Comparison of ENCODE assay signal across 8 mouse cellular contexts in genomic region chr11:104288835-104289198, GRCm38 (mm10). TPM values are rescaled to one million over a fixed set of nuclear protein-coding genes. Genes with fewer than 3 reads are reported as not detected.
DNase-seq lines count a peak whose midpoint lies in the region; ATAC-seq and TF ChIP-seq lines count a peak whose summit lies in the region.
"Had no signal": no experiment of that assay in that cellular context is flagged by ENCODE, and none has a peak within 500 bp of the region (broad histone marks: within the 10 kb centered on the region; RNA-seq: fewer than 3 reads in every experiment).

No protein-coding gene starts in this region.

- no peaks in the 10 kb centered on the region for H3K9me3 ChIP-seq in intestine, embryonic 14.5 days (ENCODE audit: control insufficient read depth, low read length)

- POLR2A ChIA-PET in Patski (lab: Charles Lee): interaction anchor here (0.7 kb wide), 1 partner anchor 201 kb away, joined by 4 read pairs; no protein-coding TSS in a partner anchor

- H3K9ac ChIP-seq in intestine, embryonic 14.5 days (ENCODE audit: low read length): no peak overlapping the region

- no peak overlapping the region for H3K4me3 ChIP-seq in intestine, embryonic 14.5 days (ENCODE audit: low read depth, low read length)
- H3K4me3 ChIP-seq: liver, embryonic 13.5 days had no signal

- H3K4me2 ChIP-seq in intestine, embryonic 14.5 days (ENCODE audit: low read length): no peak overlapping the region

- H3K27ac ChIP-seq in intestine, embryonic 14.5 days (ENCODE audit: low read depth): peak overlapping the region; percentile 70; the same call in 1 of the 2 replicates

- ATAC-seq in Patski: peak; percentile 32
- ATAC-seq in intestine, embryonic 14.5 days (replicated peaks; ENCODE audit: low FRiP score, low TSS enrichment, low read depth): no peak; the same call in 1 of the 2 replicates

- DNase-seq in Patski (ENCODE audit: low read depth, low spot score): no peak
- peak; percentile 97 for DNase-seq in cerebellum, adult 9-10 months
- DNase-seq in intestine, embryonic 14.5 days (ENCODE audit: low spot score): no peak
- peak; percentile 76 for DNase-seq in left cerebral cortex, postnatal 4 days
- no peak for DNase-seq in adrenal gland, postnatal 14 days
- DNase-seq in heart, adult 8-10 months (ENCODE audit: low spot score): no peak
- DNase-seq in adrenal gland, adult 8-10 months: no peak

- CTCF ChIA-PET in Patski (lab: Charles Lee): interaction anchor here (1.0 to 2.2 kb wide), 13 partner anchors 10 to 76 kb away, joined by 3 to 10 read pairs (median 4); partner anchors contain the start of gene Mapt

- TF ChIP-seq CTCF in Patski (IDR thresholded peaks at IDR 0.05): no peak

- in situ Hi-C loops in Patski (cut with MboI; ENCODE audit: low pct_unique_long_range_greater_than_20kb): no loop called here

- H3K36me3 ChIP-seq in intestine, embryonic 14.5 days (ENCODE audit: control insufficient read depth, insufficient read depth, low read length): no peaks in the 10 kb centered on the region
- H3K36me3 ChIP-seq: liver, embryonic 13.5 days had no signal

- WGBS in intestine, embryonic 14.5 days: 47% methylated on average over 6 of the region's 6 CpGs

- 0 out of 2 replicates have a peak, but pooled peaks cover 5% of the 10 kb centered on the region for H3K4me1 ChIP-seq in intestine, embryonic 14.5 days (replicated peaks; ENCODE audit: control insufficient read depth, insufficient read depth, low read length)

- no peaks in the 10 kb centered on the region for H3K27me3 ChIP-seq in Patski
- H3K27me3 ChIP-seq in intestine, embryonic 14.5 days (replicated peaks; ENCODE audit: control insufficient read depth, insufficient read depth, low read length): no peaks in the 10 kb centered on the region
- H3K27me3 ChIP-seq: liver, embryonic 13.5 days had no signal

- intact Hi-C loops in left cerebral cortex, postnatal 4 days (cut with DNase I): no loop called here

RNA-seq across cellular contexts. Expression of gene Mapt, which starts 57.6 kb away (rescaled TPM):
- polyA plus RNA-seq in Patski (2021): 27.2 TPM
- polyA plus RNA-seq in intestine, embryonic 14.5 days (2014; fragmentation: Nextera tagmentation; extraction: Ambion mirVana): 16.8 and 18.9 TPM in 2 replicates
- total RNA-seq in left cerebral cortex, postnatal 4 days (2021): 1,000 to 10,000 TPM; 1,229 to 1,264 TPM
- total RNA-seq in adrenal gland, postnatal 14 days (2021): 72.8 and 74.8 TPM in 2 replicates
- total RNA-seq in heart, adult 8-10 months (2022): 100 to 1,000 TPM in 1 of 4 experiments, 10 to 100 TPM in 3; 85.8 to 115 (median 96.0) TPM
- total RNA-seq in adrenal gland, adult 8-10 months (2022): 100 to 1,000 TPM; 154 to 281 (median 182) TPM

Comparison
In these comparisons a context has a peak if more than half of its experiments do, and no peak if none do; other contexts are left out.
1. DNase-seq: peak in cerebellum, adult 9-10 months (single experiment) and left cerebral cortex, postnatal 4 days (single experiment); none in Patski (single experiment), intestine, embryonic 14.5 days (single experiment), adrenal gland, postnatal 14 days (single experiment), heart, adult 8-10 months (single experiment) and adrenal gland, adult 8-10 months (single experiment).
2. RNA of gene Mapt, which starts 57.6 kb away (total RNA-seq): 1,229 to 1,264 TPM in left cerebral cortex, postnatal 4 days; 154 to 281 TPM in adrenal gland, adult 8-10 months, 85.8 to 115 TPM in heart, adult 8-10 months and 72.8 to 74.8 TPM in adrenal gland, postnatal 14 days; every median in the first group is over 4 times any median in the second.